Mouse (Mus musculus) cerebellum, adult (tissue): Measurements from ENCODE around the gene Olfr764-ps1.
"Not testable (repeated sequence)": the region's sequence is repeated elsewhere in the genome, so short reads cannot be mapped to it uniquely, and the experiment has no call there.

ENCODE experiments used
- ATAC-seq: cut with Nextera tagmentation; 2 replicates; pipeline ENCODE4 v1.9.2; 2017; ENCODE audit warnings: mild to moderate bottlenecking, moderate library complexity, mixed read lengths; ENCODE audit not compliant: insufficient number of reproducible peaks, low FRiP score, low TSS enrichment

Gene Olfr764-ps1

GRCm38 (mm10) chr10:129039796-129040195, at the start of gene Olfr764-ps1:
Gene Olfr764-ps1 (minus strand): TSS chr10:129039896.
- no peak for ATAC-seq

- not testable (repeated sequence) for ATAC-seq
These were observed 43.1 kb upstream of the Olfr764-ps1 start, which contains the start of gene Olfr767 for GRCm38 (mm10) chr10:129082810-129083209. Gene Olfr767 (minus strand): TSS chr10:129082910.

GRCm38 (mm10) chr10:129068877-129069276, 29.2 kb upstream of the Olfr764-ps1 start, which contains the start of gene Olfr766-ps1:
Gene Olfr766-ps1 (minus strand): TSS chr10:129068977.
- ATAC-seq: no peak

GRCm38 (mm10) chr10:129049898-129050297, 10.2 kb upstream of the Olfr764-ps1 start, which contains the start of gene Olfr765:
Gene Olfr765 (minus strand): TSS chr10:129049998.
- ATAC-seq: not testable (repeated sequence)

GRCm38 (mm10) chr10:129028343-129028742, 11.4 kb downstream of the Olfr764-ps1 start:
- ATAC-seq: no peak

GRCm38 (mm10) chr10:129026018-129026662, 13.6 kb downstream of the Olfr764-ps1 start:
- ATAC-seq: no peak

GRCm38 (mm10) chr10:129023319-129023718, 16.4 kb downstream of the Olfr764-ps1 start:
- ATAC-seq: no peak

GRCm38 (mm10) chr10:129014477-129014876, 25.2 kb downstream of the Olfr764-ps1 start:
- no peak for ATAC-seq

- ATAC-seq: peak; percentile 61; the same call in 1 of the 2 replicates
These were observed 28.2 kb downstream of the Olfr764-ps1 start for GRCm38 (mm10) chr10:129011511-129011910.

- ATAC-seq: no peak
These were observed 29.3 kb downstream of the Olfr764-ps1 start, which contains the start of gene Olfr763 for GRCm38 (mm10) chr10:129010288-129010841. Gene Olfr763 (plus strand): TSS chr10:129010791.

- ATAC-seq: no peak
These were observed 35.4 kb downstream of the Olfr764-ps1 start for GRCm38 (mm10) chr10:129004032-129004920.

GRCm38 (mm10) chr10:128996523-128997040, 43.1 kb downstream of the Olfr764-ps1 start:
- no peak for ATAC-seq

- ATAC-seq: no peak
These were observed 43.9 kb downstream of the Olfr764-ps1 start for GRCm38 (mm10) chr10:128995796-128996195.

GRCm38 (mm10) chr10:128990994-128991393, 48.7 kb downstream of the Olfr764-ps1 start:
- no peak for ATAC-seq

- 0 out of 2 replicates have a peak, but pooled peaks have one; percentile 58 for ATAC-seq
These were observed 49.4 kb downstream of the Olfr764-ps1 start for GRCm38 (mm10) chr10:128990129-128990850.

GRCm38 (mm10) chr10:128989131-128989530, 50.6 kb downstream of the Olfr764-ps1 start, which contains the start of gene Olfr9:
Gene Olfr9 (plus strand): TSS chr10:128989431.
- ATAC-seq: not testable (repeated sequence)
